8 mouse cellular contexts compared by ENCODE assay signal in the genomic region with DNA sequence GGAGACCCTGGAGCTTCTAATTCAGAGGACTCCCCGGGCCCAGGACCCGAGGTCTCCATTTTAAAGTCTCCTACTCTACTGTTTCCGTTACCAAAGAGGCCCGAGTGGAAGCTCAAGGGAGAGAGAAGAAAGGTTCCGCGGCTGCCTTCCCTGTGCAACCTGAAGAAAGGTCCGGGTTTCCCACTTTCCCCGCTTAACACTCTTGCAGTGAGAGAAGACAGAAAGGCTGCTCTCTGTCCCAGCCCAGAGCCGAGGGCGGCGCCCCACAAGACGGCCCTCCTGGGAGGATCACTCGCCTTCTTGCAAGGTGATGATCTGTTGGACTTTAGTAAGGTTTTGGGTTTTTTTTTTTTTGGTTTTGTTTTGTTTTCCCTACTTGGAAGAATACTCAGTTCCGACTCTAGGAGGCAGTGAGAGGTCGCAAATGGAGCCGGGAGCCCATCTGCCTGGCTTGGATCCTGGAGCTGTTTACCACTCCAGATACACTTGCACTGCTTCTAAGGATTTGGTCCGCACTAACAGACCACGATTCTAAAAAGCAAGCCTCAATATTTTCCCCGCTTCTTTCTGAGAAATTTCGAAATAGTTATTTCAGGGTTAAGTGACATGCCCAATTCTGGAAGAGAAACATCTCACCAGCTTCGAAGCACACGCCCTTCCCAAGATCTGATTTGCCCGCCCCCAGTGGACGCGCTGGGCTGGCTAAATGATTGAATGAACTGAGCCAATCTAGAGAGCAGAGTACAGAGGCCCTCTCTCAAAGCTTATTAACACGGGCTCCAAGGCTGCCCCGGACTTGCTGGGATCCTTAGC. TPM values are rescaled to one million over a fixed set of nuclear protein-coding genes. Genes with fewer than 3 reads are reported as not detected.
DNase-seq lines count a peak whose midpoint lies in the region; ATAC-seq lines count a peak whose summit lies in the region.

A gene (minus strand): TSS at position 101 of the 813 bp plus-strand sequence.

- DNase-seq in adrenal gland, adult (ENCODE audit: inconsistent age in 2 of 2, low spot score in 1 of 2) = peak; percentile 91 to 98
- DNase-seq in embryo, embryonic 10.5 days (ENCODE audit: low spot score) = peak; percentile 96
- peak; percentile 85 for DNase-seq in gastrocnemius, postnatal 14 days
- DNase-seq in left cerebral cortex, postnatal 10 days (ENCODE audit: extremely low spot score in 1 of 2, low spot score in 2 of 2) = peak; percentile 91 to 92
- DNase-seq in right cerebral cortex, postnatal 25 days = peak; percentile 85
- DNase-seq in urinary bladder, postnatal 4 days (ENCODE audit: low spot score in 2 of 2) = peak; percentile 84 to 89

- intact Hi-C loops in gastrocnemius, postnatal 14 days (cut with DNase I; ENCODE audit: low total_unique reads) = loop anchor here (5.0 kb wide), 1 partner anchor 312 kb away; no protein-coding TSS in a partner anchor
- intact Hi-C loops in left cerebral cortex, postnatal 10 days (cut with DNase I) = loop anchor here (1.0 to 5.0 kb wide), 3 partner anchors 52 to 313 kb away; a partner anchor contains a TSS

- ATAC-seq in inflammation-experienced regulatory T-cells, adult 6 months = peak; percentile 84
- peak; percentile 85 for ATAC-seq in megakaryocyte-erythroid progenitor cell, adult 5-6 weeks (replicated peaks; ENCODE audit: low FRiP score, low TSS enrichment, poor library complexity, severe bottlenecking)

RNA-seq across cellular contexts. Expression of the gene that starts here (rescaled TPM):
- 100 to 1,000 TPM; 113 to 123 TPM for total RNA-seq in gastrocnemius, postnatal 14 days (2021)
- polyA plus RNA-seq in inflammation-experienced regulatory T-cells, adult 6 months (2017; shearing (Covaris generic)) = 10 to 100 TPM; 73.0 to 74.1 (median 73.9) TPM
- total RNA-seq in left cerebral cortex, postnatal 10 days (2021) = 10 to 100 TPM; 86.9 to 88.1 TPM
- 39.4 and 43.1 TPM in 2 replicates for total RNA-seq in megakaryocyte-erythroid progenitor cell, adult 5-6 weeks (2014; fragmentation: Nextera tagmentation)
- 31.2 and 34.8 TPM in 2 replicates for total RNA-seq in megakaryocyte-erythroid progenitor cell, adult 5-6 weeks (2017)

Comparison
In these comparisons a context has a peak if more than half of its experiments do, and no peak if none do; other contexts are left out.
1. Peak in every context shown above with its lines: DNase-seq and ATAC-seq.